Mouse (Mus musculus): Measurements from ENCODE around the gene Sptlc2.
"Not testable (repeated sequence)": the region's sequence is repeated elsewhere in the genome, so short reads cannot be mapped to it uniquely, and the experiment has no call there.

Sptlc2 gene

DNA sequence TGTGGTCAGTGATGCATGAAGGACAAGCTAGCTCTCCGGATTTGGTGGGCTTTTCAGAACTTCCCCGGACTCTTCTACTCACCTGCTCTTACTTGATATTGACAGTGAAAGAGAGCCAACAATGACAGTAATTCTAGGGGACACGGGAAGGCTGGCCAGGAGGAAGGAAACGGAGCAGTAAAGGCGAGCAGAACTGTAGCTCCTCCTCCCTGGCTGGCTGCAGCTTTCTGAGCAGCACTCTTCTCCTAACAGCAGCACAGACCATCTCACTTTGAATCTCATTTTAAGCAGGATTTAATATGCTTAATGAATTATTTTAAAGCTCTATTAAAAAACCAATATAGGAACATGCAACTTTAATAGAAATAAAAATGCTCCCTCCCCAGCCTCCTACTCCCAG is 56.2 kb downstream of the Sptlc2 start:
- DNase-seq (ENCODE audit: low spot score in 2 of 2): no peak

DNA sequence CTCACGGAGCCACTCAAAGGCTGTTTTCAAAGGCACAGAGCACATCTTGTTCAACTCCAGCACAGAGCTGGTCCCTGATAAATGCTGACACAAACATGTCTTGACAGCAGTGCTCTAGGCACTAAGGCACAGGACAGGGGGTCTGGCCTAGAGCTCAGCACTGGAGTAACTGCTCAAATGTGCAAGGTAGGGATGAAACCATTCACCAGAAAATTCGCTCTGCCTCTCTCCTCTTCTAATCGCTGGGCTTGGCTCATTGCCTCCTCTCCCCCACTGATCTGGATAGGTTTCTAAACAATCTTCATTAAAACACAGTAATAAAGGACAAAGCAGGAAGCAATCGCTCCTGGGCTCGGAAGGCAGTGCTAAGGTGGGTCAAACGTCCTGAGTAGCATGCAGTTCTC is 57.1 kb downstream of the Sptlc2 start:
- no peak for DNase-seq (ENCODE audit: low spot score in 2 of 2)

DNA sequence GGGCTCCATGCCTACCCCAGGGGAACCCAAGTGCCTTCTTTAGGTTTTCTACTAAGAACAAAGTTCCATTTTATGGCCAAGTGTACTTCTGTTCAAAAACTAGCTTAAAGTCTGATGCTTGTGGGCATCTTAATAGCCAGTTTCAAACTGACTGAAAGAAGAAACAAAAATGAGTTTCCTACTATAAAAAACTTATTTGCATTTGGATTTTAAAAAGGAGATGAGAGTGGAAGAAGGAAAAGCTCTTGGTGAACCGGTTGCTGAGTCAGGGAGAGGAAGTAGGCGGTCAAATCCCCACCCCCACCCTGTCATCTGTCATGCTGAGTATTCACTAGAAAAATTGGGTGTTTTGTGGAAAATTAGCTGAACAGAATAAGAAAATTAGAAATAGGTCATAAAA is 57.9 kb downstream of the Sptlc2 start:
- no peak for DNase-seq (ENCODE audit: low spot score in 2 of 2)

DNA sequence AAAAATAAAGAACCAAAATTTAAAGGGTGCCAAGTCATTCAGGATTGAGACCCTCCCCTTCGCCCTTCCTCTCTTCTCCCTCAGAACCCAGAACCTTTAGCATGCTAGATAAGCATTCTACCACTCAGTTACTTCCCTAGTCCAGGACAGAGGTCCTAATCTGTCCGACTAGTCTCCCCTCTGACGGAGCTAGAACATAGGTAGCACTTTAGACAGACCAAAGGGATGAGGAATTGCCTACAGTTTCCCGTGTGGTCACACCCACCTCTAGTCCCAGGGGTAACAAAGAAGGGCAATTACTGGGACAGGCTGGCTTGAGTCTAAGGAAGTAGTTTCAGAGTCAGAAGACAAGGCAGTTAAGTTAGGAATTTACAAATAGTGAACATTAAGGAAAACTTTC is 60.1 kb downstream of the Sptlc2 start:
- DNase-seq (ENCODE audit: low spot score in 2 of 2): no peak

DNA sequence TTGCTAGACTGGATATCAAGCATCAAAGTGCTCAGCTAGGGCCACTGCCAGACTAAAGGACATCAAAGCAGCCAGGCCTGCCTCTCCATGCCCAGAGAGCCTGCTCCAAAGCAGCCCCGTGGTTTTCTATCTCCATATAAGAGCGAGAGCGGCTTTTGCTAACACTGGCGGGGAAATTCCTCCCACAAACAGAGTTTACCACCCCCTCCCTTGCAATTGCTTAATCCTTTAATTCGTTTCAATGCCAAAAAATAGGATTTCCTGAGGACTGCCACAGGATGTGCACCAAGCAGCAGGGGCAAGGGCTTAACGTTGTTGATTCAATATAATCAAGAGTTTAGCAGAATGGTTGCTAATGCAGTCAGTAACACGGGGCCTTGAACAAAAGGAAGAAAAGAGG is 60.5 kb downstream of the Sptlc2 start:
- DNase-seq (ENCODE audit: low spot score in 2 of 2): no peak

DNA sequence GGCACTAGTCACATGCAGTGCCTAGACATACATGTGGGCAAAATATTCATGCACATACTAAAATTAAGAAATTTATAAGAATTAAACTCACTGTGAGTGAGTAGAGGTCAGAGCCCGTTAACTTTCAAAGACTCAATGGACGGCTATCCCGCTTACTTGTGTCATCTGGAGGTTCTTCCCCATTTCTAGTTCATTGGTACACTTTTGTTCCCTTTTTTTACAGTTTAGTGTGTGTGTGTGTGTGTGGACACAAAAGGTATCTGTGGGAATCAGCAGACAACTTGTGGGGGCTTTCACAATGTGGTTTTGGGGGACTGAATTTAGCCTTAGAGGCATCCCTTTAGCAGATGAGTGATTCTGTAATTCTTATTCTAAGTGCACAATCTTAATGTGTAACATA is 62.7 kb downstream of the Sptlc2 start:
- DNase-seq (ENCODE audit: low spot score in 2 of 2): no peak

DNA sequence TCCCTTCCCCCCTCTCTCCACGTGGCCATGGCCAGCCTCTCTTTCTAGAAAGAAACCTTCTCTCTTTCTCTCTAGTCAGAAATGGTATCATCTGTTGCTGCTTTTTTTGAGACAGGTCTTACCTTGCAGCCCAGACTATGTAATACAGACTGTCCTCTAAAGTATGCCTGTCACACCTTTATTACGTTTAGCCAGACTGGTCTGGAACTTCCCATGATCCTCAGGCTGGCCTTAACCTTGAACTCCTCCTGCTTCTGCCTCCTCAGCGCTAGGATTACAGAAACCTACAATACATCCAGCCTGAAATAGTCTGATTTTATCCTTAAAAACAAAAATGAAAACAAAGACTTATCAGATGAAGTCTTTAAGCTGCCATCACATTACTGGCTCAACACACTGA is 68.9 kb downstream of the Sptlc2 start:
- DNase-seq (ENCODE audit: low spot score in 2 of 2): no peak

DNA sequence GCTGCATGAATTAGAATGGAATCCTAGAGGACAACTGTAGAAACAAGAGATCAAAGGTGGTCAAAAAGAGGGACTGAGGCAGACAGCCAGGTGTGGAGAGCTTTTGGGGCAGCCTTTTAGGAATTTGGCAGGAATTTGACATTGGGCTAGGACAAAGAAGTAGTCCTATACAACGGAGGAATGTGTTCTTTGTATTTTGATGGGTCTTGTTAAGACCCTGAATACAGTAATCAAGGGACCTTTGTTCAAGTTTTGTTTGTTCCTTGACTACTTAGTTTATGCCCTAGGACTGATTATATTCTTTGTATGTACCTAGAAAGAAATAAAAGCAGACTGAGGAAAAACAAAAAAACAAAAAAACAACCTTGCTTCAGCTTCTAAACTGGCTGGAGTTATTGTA is 70.2 kb downstream of the Sptlc2 start:
- no peak for DNase-seq (ENCODE audit: low spot score in 2 of 2)

DNA sequence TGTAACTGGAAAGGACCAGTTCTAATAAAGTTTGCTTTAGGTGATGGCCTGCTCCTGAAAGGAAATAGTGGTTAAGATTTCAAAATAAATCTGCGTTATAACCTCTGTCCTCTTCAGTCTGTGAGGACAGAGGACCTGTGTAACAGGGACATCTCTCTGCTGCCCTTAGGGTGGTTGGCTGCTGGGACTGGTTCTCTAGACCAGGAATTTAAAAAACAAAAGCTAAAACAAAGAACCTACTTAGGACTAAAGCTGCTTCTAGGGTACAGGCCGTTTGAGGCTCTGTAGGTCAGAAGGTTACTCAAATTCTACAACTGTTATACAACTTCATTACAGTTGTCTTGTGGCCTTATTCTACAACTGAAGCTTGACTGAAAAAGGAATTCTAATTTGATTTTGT is 75.1 kb downstream of the Sptlc2 start:
- DNase-seq (ENCODE audit: low spot score in 2 of 2): no peak

DNA sequence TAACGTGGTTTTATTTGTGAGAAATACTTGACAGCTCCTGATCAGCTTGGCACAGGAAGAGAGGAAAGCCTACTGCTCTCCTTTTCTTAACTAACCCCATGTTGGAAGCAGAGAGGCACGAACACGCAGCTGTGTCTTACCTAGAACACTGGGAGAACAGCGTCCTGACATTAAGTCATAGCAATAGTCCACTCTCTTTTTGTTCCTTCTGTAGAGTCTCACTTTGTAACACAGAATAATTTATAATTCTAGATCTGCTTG is 81.6 kb downstream of the Sptlc2 start:
- not testable (repeated sequence) for DNase-seq (ENCODE audit: low spot score in 2 of 2)

DNA sequence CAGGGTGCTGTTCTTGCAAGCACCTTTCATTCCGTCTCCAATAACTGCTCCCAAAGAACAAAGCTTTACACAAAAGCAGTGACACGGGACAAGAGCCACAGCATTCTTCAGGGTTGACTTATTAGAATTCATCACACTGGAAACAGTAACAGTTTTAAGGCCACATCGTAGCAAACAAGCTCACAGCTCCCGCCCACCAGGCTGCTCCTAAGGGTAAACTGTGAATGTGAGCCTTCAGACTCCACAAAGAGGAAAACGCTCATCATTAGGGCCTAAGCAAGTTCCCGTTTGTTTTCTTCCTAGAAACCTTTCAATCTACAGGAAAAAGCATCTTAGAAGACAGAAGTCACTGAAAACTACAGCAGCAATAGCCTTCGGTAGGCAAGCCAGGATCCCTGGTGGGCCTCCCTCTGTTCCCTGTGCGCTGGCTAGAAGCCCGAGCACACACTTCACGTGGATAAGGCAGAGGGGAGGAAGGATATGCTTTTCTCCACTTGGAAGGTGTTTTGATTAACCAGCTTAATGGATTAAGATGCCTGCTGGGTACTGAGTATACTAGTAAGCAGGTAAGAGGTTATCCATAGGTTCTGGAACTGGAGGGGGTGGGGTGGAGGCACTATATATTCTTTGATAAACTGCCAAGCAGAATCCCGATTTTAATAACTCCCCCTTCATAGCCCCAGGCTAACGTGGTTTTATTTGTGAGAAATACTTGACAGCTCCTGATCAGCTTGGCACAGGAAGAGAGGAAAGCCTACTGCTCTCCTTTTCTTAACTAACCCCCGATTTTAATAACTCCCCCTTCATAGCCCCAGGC is 82.2 kb downstream of the Sptlc2 start:
- peak in 1 of 2 experiments; percentile 16 for DNase-seq (ENCODE audit: low spot score in 2 of 2)

DNA sequence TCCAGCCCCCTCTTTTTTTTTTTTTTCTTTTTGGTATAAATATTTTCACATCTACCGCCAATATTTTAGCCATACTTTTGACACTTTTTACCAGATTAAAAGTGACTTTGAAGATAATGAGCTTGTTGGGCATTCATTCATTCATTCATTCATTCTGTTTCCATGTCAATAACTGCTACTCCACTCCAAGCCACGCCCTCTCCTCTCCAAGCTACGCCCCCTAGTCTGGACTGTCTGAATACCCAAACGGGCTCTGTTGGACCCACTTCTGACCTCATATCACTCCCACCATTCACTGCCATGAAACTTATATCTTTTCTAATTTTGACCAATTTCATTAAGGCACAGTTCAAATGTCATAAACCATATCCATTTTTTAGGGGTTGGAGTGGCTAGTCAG is 87.0 kb downstream of the Sptlc2 start:
- no peak for DNase-seq (ENCODE audit: low spot score in 2 of 2)

DNA sequence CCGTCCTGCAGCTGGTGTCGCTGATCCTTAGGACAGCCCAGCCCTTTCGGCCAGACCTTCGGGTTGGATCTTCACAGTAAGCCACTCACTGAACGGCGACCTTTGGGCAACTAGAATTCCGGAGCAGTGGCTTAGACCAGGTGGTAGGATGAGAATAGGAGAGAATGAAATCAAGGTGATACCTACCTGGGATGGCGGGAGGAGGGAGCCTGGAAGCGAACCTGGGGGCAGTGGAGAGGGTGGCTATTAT is 87.8 kb downstream of the Sptlc2 start:
- DNase-seq (ENCODE audit: low spot score in 2 of 2): no peak

DNA sequence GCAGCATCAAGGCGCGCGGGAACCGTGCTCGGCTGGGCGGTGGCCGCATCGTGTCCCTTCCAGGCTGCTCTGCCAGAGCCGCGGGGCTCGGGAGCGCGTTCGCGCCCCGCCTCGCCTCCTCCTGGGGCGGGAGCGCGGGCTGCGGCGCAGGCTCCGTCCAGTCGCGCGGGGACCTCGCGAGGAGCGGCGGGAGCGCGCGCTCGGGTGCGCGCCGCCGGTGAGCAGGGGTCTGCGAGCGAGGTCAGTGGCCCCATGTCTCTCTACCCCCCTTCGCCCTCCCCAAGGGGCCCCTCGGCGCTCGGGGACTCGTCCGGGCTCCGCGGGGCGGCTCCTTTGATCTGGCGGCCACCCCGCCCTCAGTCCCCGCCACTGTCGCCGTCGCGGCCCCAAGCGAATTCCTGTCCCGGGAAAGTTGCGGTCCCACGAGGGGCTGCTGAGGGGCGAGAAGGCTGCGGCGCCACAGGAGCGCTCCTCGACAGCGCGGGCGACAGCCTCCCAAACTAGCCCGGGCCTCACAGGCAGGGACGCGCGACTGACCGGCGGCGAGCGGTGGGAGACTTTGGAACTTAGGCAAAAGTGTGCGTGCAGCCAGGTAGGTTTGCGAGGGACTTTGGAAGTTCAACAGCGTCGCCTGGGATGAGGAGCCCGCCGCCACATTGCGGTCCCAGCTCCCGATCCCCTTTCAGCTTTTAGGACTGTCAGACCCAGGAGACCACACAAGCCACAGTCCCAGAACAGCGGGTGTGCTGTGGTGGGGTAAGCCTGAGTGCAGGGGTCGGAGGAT is 88.3 kb downstream of the Sptlc2 start, which contains the start of gene Ism2:
Gene Ism2 (minus strand): TSS at position 49 of the 784 bp plus-strand sequence.
- peak in 1 of 2 experiments; percentile 38 for DNase-seq (ENCODE audit: low spot score in 2 of 2)

DNA sequence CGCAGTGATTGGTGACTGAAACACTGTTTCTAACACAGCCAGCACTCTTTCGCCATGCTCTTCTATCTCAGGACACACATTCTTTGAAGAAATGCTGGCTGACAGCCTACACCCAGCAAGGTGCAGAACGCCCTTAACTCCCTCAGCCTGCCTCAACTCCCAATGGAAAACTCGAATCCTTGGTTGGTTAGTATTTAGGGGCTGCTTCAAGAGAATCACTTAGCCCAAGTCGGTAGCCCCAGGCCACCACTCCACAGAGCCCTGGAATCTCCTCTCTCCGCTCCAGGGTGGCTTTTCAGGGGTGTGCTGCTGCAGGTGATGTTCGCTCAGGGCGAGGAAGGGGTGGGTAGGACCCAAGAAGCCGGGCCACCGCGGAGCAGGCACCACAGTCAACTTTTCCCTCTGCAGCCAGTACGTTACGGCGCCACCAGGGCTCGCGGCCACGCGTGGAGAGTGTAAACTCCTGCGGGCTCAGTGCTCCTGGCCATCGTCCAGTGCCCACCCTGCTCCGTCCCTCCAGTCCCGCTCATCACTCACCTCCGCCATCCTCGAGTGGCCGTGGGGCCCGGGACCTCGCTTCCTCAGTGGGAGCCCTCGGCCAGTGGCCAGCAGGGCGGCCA is 89.0 kb downstream of the Sptlc2 start:
- DNase-seq (ENCODE audit: low spot score in 2 of 2): peak in 1 of 2 experiments; percentile 30

DNA sequence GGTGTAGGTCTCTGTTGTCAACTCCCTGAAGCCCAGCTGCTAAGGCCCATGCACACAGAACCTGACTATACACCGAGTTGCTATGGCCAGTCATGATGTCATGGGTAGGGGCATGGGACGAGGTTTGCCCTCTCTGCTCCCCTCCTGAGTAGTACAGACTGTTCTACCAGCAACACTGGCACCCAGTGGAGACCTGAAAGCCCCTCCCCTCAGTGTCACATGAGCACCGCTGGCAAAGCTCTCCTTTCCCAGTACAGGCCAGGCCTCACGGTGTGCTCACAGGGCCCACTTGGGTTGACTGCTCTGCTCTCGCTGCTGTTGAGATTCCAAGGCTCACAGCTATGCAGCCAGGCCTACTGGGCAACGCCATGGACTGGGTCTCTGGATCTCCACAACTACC is 94.2 kb downstream of the Sptlc2 start:
- no peak for DNase-seq (ENCODE audit: low spot score in 2 of 2)

DNA sequence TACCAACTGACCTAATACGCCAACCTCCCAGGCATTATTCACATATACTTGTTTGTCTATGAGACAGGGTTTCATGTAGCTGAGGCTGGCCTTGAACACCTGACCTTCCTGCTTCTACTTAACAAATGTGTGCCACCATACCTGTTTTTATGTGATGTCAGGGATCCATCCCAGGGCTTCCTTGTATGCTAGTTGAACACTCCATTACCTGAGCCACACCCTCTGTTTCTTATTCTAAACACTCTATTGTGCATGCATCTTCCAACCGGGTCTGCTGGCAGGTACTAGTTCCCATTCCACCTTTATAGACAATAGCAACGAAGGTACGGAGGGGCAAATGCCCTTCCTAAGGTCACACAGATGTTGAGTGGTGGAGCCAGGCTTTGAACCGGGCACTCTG is 99.1 kb downstream of the Sptlc2 start:
- no peak for DNase-seq (ENCODE audit: low spot score in 2 of 2)

DNA sequence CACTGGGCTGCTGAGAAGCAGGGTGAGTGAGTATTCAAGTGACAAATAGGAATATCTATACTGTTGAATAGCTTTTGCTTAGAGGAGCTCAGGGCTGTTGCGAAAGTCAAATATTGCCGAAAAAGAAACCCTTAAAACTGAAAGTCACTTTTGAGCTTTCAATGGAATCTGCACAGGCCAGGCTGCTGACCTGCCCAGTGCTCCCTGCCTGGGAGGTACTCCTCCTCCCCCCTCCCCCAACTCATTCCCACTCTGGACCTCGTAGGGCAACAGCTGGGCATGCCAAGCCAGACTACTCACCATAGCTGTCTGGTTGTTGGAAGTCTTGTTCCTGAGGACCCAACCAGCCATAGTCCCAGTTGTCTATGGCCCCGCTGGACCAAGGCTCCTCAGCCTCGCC is 103.4 kb downstream of the Sptlc2 start:
- DNase-seq (ENCODE audit: low spot score in 2 of 2): no peak

DNA sequence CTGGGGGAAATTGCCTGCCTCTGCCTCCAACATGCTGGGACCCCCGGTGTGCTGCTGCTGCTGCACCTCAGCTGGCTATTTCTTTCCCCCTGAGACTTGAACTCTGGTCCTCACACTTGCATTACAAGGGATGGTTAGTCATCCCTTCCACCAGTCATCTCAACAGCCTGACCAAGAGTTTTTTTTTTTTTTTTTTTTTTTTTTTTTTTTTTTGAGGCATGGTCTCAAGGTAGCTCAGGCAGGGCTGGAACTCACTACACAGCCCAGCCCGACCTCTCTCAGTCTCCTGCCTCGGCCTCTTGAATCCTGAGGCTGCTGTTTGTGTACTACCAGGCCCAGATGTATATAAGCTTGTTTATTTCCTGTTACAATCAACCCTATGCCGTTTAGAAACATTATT is 103.9 kb downstream of the Sptlc2 start:
- DNase-seq (ENCODE audit: low spot score in 2 of 2): no peak

DNA sequence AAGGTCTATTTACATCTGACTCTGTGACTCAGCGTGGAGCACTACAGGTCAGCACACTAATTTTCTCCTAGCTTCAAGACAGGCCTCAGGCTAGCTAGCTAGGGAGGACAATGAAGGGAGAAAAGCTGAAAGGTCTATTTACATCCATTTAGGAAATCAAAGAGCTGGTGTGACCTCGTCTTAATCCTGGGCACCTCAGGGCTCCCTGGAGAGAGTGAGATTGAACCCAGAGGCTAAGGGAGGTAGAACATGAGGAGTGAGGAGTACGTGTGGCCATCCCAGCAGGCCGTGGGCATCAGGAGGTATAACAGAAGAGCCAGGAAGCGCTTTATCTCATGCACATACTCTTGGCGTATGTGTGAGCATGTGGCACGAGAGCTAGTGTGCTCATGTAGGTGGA is 104.4 kb downstream of the Sptlc2 start:
- DNase-seq (ENCODE audit: low spot score in 2 of 2): no peak

DNA sequence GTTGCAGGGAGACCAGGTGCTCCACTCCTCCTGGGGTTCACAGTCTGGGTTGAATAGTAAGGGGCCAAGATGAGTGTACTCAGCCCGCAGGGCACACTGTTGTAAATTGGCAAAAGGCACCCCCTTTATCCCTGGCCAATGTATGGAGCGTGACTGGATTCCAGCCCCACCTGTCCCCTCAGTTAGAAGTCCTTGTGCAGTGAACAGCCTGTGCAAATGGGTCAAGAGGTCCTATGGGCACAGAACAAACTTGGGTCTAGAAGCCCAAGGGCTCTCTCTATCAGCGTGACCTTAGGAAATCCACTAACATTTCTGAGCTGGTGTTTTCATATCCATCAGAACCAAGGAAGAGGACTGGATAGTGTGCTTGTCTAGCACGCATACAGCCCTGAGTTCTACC is 105.4 kb downstream of the Sptlc2 start:
- DNase-seq (ENCODE audit: low spot score in 2 of 2): no peak

DNA sequence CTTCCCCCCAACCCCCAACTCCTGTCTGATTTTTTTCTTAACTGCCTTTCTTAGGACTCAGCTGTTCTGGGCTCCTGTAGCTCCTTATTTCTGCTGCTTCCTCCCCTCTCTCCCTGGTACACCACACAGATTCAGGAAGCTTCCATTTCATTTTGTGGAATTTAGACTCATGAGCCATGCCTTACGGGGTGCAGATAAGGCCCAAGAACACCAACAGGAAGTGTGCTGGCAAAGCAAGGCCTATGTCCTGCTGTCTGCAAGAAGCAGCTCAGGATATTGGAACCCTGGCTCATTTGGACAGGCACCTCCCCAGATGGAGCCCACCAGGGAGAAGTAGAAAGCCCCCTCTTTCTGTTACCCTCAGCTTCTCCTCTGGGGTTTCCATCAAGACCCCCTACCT is 106.4 kb downstream of the Sptlc2 start:
- DNase-seq (ENCODE audit: low spot score in 2 of 2): no peak

DNA sequence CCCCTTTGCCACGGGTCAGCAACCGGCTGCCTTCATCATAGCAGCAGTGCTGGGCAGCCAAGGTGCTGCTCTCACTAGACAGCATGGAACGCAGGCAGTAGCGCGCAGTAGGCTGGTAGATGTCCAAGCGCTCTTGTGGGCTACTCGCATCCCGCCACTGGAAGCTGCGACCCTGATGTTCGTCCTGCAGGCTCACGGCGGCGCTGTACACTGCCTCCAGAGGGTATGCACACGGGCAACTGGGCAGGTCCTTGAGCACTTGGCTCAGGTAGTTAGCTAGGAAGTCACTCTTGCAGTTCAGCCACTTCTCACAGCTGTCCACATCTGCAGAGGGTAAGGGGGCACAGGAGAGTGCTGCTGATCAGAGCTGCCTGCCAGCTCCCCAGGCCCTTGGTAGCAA is 108.3 kb downstream of the Sptlc2 start:
- no peak for DNase-seq (ENCODE audit: low spot score in 2 of 2)
